Mouse (Mus musculus) limb, embryonic 14.5 days (tissue): ENCODE measurements around the gene Atp2b2. TPM values are rescaled to one million over a fixed set of nuclear protein-coding genes. Genes with fewer than 3 reads are reported as not detected.

Experiments used
- ATAC-seq: fragments of 200-750 bp; cut with Nextera tagmentation; 2 replicates; pipeline ENCODE4 v1.8.0; 2017; ENCODE audit warnings: low read depth, moderate number of reproducible peaks, moderate TSS enrichment; ENCODE audit not compliant: low FRiP score
- DNase-seq: peaks from one replicate; pipeline ENCODE4 v3.0.0-alpha.2; 2015; ENCODE audit warnings: low spot score
- H3K27ac ChIP-seq: fragments of 300-500 bp; sonication (generic); replicated peaks from 2 replicates; pipeline ENCODE4 v1.5.1; 2014; ENCODE audit warnings: low read depth, mild to moderate bottlenecking, low read length, moderate library complexity, mixed read lengths
- H3K27me3 ChIP-seq: fragments of 300-500 bp; sonication (generic); 2 replicates; pipeline ENCODE4 v1.6.1; 2014; ENCODE audit warnings: low read length, mixed read lengths; ENCODE audit not compliant: control insufficient read depth, insufficient read depth
- H3K36me3 ChIP-seq: fragments of 300-500 bp; sonication (generic); 2 replicates; pipeline ENCODE4 v1.6.1; 2014; ENCODE audit warnings: mild to moderate bottlenecking, low read length, moderate library complexity, mixed read lengths; ENCODE audit not compliant: control insufficient read depth, insufficient read depth
- H3K4me1 ChIP-seq: fragments of 300-500 bp; sonication (generic); 2 replicates; pipeline ENCODE4 v1.6.1; 2014; ENCODE audit warnings: antibody characterized with exemption, low read length, mixed read lengths; ENCODE audit not compliant: control insufficient read depth, insufficient read depth
- H3K4me2 ChIP-seq: fragments of 300-500 bp; sonication (generic); replicated peaks from 2 replicates; pipeline ENCODE4 v1.6.1; 2014; ENCODE audit warnings: low read depth, mild to moderate bottlenecking, low read length, moderate library complexity; ENCODE audit not compliant: severe bottlenecking
- H3K4me3 ChIP-seq: fragments of 300-500 bp; sonication (generic); replicated peaks from 2 replicates; pipeline ENCODE4 v1.5.1; 2014; ENCODE audit warnings: low read length
- H3K9ac ChIP-seq: fragments of 300-500 bp; sonication (generic); 2 replicates; pipeline ENCODE4 v1.6.1; 2014; ENCODE audit warnings: mild to moderate bottlenecking, low read depth, low read length, moderate library complexity; ENCODE audit not compliant: severe bottlenecking
- H3K9me3 ChIP-seq: fragments of 300-500 bp; sonication (generic); 2 replicates; pipeline ENCODE4 v1.6.1; 2016; ENCODE audit warnings: low read length; ENCODE audit not compliant: control insufficient read depth
- POLR2A ChIP-seq: fragments of 200-500 bp; IDR thresholded peaks from 2 replicates; pipeline ENCODE4 v1.8.0; 2012; ENCODE audit warnings: inconsistent platforms, mild to moderate bottlenecking, moderate library complexity, borderline replicate concordance; ENCODE audit not compliant: insufficient read depth, insufficient read length; ENCODE audit errors: extremely low read depth
- WGBS: fragments of 180-500 bp; shearing (Covaris S2); extraction: QIAGEN DNeasy Blood & Tissue Kit; methylation state at CpG from one replicate; pipeline ENCODE4 v1.1.7; 2014; 5-methylcytosine and 5-hydroxymethylcytosine counted together
- polyA plus RNA-seq, 2 experiments: library from polyadenylated mRNA; depleted of rRNA in 1 of 2; stranded (reverse) in 1 of 2; unstranded in 1 of 2; fragments of >200 nt; fragmentation: Nextera tagmentation in 1 of 2; extraction: Ambion mirVana in 1 of 2; gene quantifications; 2 replicates each; pipeline versions ENCODE4 v1.2.1 to v1.2.3; 2012 to 2014

The Atp2b2 gene
- polyA plus RNA-seq, 2 experiments: 0.09 to 0.11 TPM

DNA sequence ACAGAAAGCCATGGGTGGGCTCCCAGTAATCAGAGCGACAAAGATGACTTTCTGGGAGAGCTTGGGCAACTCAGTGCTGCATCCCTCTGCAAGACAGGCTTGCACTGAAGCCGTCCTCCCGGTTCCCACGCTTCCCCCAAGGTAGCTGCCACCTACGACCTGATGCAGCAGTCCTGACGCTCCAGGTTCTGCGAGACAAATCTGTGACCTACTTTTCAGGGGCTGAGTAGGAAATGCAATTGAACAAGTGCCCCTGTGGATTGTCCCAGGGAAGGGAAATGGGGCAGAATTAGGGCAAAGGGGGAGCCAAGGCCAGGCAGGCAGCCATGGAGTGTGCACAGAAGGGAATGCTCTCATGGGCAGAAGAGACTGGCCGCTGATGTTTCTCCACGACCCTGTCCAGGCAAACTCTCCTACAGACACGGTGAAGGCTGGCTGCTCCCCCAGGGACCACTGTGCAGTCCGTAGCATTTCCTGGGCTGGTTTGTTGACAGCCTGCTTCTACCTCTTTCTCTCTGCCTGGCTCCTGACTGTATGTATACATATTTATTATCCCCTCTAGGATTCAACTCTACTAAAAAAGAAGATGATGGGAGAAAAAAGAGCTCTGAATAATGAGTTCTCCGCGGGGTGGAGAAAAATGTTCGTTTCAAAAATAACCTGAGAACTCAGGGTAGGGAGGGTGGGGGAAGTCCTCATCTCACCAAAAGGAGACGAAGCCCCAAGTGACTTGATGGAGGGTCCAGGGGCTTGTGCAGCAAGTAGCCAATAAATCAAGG is 15.8 kb upstream of the Atp2b2 start:
- ATAC-seq: no peak
- Histone ChIP-seq H3K9ac (no peak overlapping the region), H3K4me1 (no peaks in the 10 kb centered on the region), H3K4me2 (no peak overlapping the region), H3K9me3 (no peaks in the 10 kb centered on the region), H3K27ac (no peak overlapping the region), H3K36me3 (no peaks in the 10 kb centered on the region), H3K4me3 (no peak overlapping the region), H3K27me3 (no peaks in the 10 kb centered on the region)
- DNase-seq: no peak
- no peak for TF ChIP-seq POLR2A
- 64% methylated on average over 15 of the region's 15 CpGs for WGBS

DNA sequence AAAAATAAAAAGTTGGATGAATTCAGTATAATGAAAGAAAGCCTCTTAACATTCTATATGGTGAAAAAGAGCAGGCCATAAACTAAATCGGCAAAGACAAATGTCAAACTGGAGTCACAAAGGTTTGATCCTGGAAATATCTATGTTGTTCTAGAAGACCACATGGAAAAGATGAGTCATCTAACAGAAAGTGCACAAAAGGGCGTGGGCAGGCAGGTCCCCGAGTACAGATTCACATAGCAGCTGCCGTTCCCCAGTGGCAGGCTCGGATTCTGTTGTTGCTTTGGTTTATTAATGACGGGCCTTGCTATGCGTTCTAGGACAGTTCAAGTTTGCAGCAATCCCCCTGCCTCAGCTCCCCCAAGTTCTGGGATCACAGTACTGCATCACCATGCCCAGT is 12.9 kb upstream of the Atp2b2 start:
- Histone ChIP-seq H3K27me3 (no peaks in the 10 kb centered on the region), H3K4me1 (no peaks in the 10 kb centered on the region), H3K9me3 (no peaks in the 10 kb centered on the region), H3K4me2 (no peak overlapping the region), H3K4me3 (no peak overlapping the region), H3K27ac (no peak overlapping the region), H3K36me3 (no peaks in the 10 kb centered on the region), H3K9ac (no peak overlapping the region)
- no peak for DNase-seq
- no peak for TF ChIP-seq POLR2A
- 74% methylated on average over 7 of the region's 7 CpGs for WGBS
- no peak for ATAC-seq

DNA sequence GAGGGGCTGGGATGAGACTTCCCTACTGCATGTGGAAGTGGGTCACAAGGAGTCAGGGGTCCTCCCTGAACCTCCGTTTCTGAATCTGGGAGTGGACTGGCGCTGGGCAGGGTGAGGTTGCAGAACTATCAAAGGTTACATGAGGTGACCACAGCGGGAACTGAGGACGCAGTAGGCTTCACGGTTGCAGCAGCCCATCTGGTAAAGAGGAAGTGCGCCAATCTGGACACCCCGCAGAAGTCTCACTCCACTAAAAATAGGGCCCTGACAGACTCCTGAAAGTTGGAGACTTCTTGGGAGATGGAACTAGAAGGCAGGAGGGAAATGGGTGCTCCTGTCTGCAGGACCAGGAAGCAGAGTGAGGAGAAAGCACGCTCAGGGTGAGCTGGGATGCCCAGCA is 2.5 kb upstream of the Atp2b2 start:
- no peak overlapping the region for H3K27ac ChIP-seq
- ATAC-seq (no peak), DNase-seq (no peak)
- no peaks in the 10 kb centered on the region for H3K36me3 ChIP-seq
- H3K27me3 ChIP-seq: peaks cover 43% of the 10 kb centered on the region
- 80% methylated on average over 8 of the region's 8 CpGs for WGBS
- no peak overlapping the region for H3K4me2 ChIP-seq
- no peak for TF ChIP-seq POLR2A
- no peaks in the 10 kb centered on the region for H3K9me3 ChIP-seq
- no peak overlapping the region for H3K9ac ChIP-seq
- no peaks in the 10 kb centered on the region for H3K4me1 ChIP-seq
- H3K4me3 ChIP-seq: no peak overlapping the region

DNA sequence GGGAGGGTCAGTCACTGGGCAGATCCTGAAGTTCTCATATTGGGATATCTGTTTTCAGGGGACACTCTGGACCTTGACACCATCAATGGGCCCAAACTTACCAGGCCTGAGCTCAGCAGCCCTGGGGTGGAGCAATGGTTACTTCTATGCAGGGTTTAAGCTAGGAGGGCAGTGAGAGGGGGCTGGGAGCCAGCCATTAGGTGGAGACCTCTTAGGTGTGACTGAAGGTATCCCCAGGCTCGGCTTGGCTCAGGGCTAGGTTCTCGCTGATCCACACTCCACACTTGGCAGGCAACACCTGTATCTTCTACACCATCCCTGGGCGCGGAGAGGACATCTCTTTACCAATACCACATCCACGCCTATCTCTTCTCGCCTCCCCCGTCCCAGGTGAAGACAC is 423 bp upstream of the Atp2b2 start:
- Histone ChIP-seq H3K36me3 (no peaks in the 10 kb centered on the region), H3K4me2 (no peak overlapping the region), H3K4me1 (no peaks in the 10 kb centered on the region), H3K27me3 (peaks cover 54% of the 10 kb centered on the region), H3K27ac (no peak overlapping the region), H3K9me3 (no peaks in the 10 kb centered on the region), H3K9ac (no peak overlapping the region), H3K4me3 (no peak overlapping the region)
- no peak for TF ChIP-seq POLR2A
- DNase-seq (no peak), ATAC-seq (no peak)
- WGBS: 86% methylated on average over 5 of the region's 7 CpGs

DNA sequence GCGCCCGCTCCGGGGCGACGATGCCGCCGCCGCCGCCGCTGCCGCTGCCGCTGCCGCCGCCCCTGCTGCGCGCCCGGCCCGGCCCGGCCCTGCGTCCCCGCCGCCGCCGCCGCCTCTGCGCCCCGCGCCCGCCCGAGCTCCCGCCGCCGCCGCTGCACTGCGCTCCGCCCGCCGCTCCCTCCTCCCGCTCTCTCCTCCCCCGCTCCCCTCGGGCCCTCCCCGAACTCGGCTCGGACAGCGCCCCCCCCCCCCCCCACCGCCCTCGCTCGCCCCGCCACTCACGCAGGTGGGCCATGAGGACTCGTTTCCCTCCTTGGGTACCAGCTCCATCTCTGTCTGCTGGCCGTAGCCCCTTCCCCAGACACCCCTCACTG is 515 bp downstream of the Atp2b2 start:
- WGBS: 15% methylated on average over 4 of the region's 52 CpGs

More for the DNA sequence above, 515 bp downstream of the Atp2b2 start:
- H3K4me3 ChIP-seq: peak overlapping the region; percentile 36
- H3K27ac ChIP-seq: no peak overlapping the region
- H3K9ac ChIP-seq: no peak overlapping the region
- H3K36me3 ChIP-seq: no peaks in the 10 kb centered on the region
- peaks cover 54% of the 10 kb centered on the region for H3K27me3 ChIP-seq
- ATAC-seq: no peak
- no peaks in the 10 kb centered on the region for H3K4me1 ChIP-seq
- H3K9me3 ChIP-seq: no peaks in the 10 kb centered on the region
- H3K4me2 ChIP-seq: peak overlapping the region; percentile 60
- no peak for TF ChIP-seq POLR2A
- no peak for DNase-seq
